Comparison of ENCODE assay signal across 8 mouse cellular contexts in genomic region chr3:129612311-129613097, GRCm38 (mm10).
DNase-seq lines count a peak whose midpoint lies in the region; ATAC-seq lines count a peak whose summit lies in the region.

No protein-coding gene starts in this region.

- intact Hi-C loops in gastrocnemius, postnatal 14 days (cut with DNase I; ENCODE audit: low total_unique reads): no loop called here

- no peaks in the 10 kb centered on the region for H3K27me3 ChIP-seq in hindbrain, embryonic 16.5 days (replicated peaks; ENCODE audit: control insufficient read depth, insufficient read depth, low read length)

- no peaks in the 10 kb centered on the region for H3K36me3 ChIP-seq in hindbrain, embryonic 16.5 days (ENCODE audit: control insufficient read depth, insufficient read depth, low read length)

- 57% methylated on average over 25 of the region's 25 CpGs for WGBS in hindbrain, embryonic 16.5 days

- H3K9me3 ChIP-seq in hindbrain, embryonic 16.5 days (ENCODE audit: control insufficient read depth, low read length): no peaks in the 10 kb centered on the region

- H3K4me1 ChIP-seq in hindbrain, embryonic 16.5 days (ENCODE audit: control insufficient read depth, insufficient read depth, low read depth, low read length): peaks cover 6% of the 10 kb centered on the region; the same call in 1 of the 2 replicates

- no peak overlapping the region for H3K9ac ChIP-seq in hindbrain, embryonic 16.5 days (ENCODE audit: low read depth, low read length)

- DNase-seq in gastrocnemius, postnatal 14 days: peak; percentile 14
- DNase-seq in gastrocnemius, adult 8-10 months (ENCODE audit: low spot score in 2 of 2): no peak
- peak; percentile 35 for DNase-seq in right cerebral cortex, adult 18-20 months
- DNase-seq in right cerebral cortex, postnatal 14 days: no peak
- DNase-seq in testis, postnatal 10 days (ENCODE audit: low spot score): no peak
- DNase-seq in frontal cortex, postnatal 14 days (ENCODE audit: low spot score in 2 of 2): no peak

- H3K27ac ChIP-seq in hindbrain, embryonic 16.5 days (ENCODE audit: low read depth, low read length): no peak overlapping the region

- peak; percentile 72 for ATAC-seq in hindbrain, embryonic 16.5 days
- 0 out of 2 replicates have a peak, but pooled peaks have one; percentile 27 for ATAC-seq in megakaryocyte-erythroid progenitor cell, adult 5-6 weeks (replicated peaks; ENCODE audit: low FRiP score, low TSS enrichment, poor library complexity, severe bottlenecking)

- peak overlapping the region; percentile 5; the same call in 1 of the 2 replicates for H3K4me3 ChIP-seq in hindbrain, embryonic 16.5 days (ENCODE audit: low read length)

- peak overlapping the region; percentile 35; the same call in 1 of the 2 replicates for H3K4me2 ChIP-seq in hindbrain, embryonic 16.5 days (ENCODE audit: low read length)

Comparison
In these comparisons a context has a peak if more than half of its experiments do, and no peak if none do; other contexts are left out.
1. DNase-seq: peak in gastrocnemius, postnatal 14 days (single experiment) and right cerebral cortex, adult 18-20 months (single experiment); none in gastrocnemius, adult 8-10 months (0 of 2), right cerebral cortex, postnatal 14 days (single experiment), testis, postnatal 10 days (single experiment) and frontal cortex, postnatal 14 days (0 of 2).